Mouse (Mus musculus) forebrain, embryonic 16.5 days (tissue): ENCODE data around the gene Skap1. TPM values are rescaled to one million over a fixed set of nuclear protein-coding genes. Genes with fewer than 3 reads are reported as not detected.

Experiments used
- ATAC-seq: fragments of 200-750 bp; cut with Nextera tagmentation; 2 replicates; pipeline ENCODE4 v1.8.0; 2017; ENCODE audit warnings: mild to moderate bottlenecking, moderate library complexity
- H3K27ac ChIP-seq: fragments of 300-500 bp; sonication (generic); 2 replicates; pipeline ENCODE4 v1.5.1; 2014; ENCODE audit warnings: low read length, control low read depth
- H3K27me3 ChIP-seq: fragments of 300-500 bp; sonication (generic); replicated peaks from 2 replicates; pipeline ENCODE4 v1.6.1; 2014; ENCODE audit warnings: low read length; ENCODE audit not compliant: control insufficient read depth, insufficient read depth
- H3K36me3 ChIP-seq: fragments of 300-500 bp; sonication (generic); 2 replicates; pipeline ENCODE4 v1.6.1; 2014; ENCODE audit not compliant: control insufficient read depth, insufficient read depth
- H3K4me1 ChIP-seq: fragments of 300-500 bp; sonication (generic); replicated peaks from 2 replicates; pipeline ENCODE4 v1.6.1; 2014; ENCODE audit warnings: low read length; ENCODE audit not compliant: control insufficient read depth, insufficient read depth
- H3K4me2 ChIP-seq: fragments of 300-500 bp; sonication (generic); 2 replicates; pipeline ENCODE4 v1.6.1; 2014; ENCODE audit warnings: mild to moderate bottlenecking, low read length, control low read depth
- H3K4me3 ChIP-seq: fragments of 300-500 bp; sonication (generic); replicated peaks from 2 replicates; pipeline ENCODE4 v1.5.1; 2014; ENCODE audit warnings: mild to moderate bottlenecking, low read length, control low read depth
- H3K9ac ChIP-seq: fragments of 300-500 bp; sonication (generic); replicated peaks from 2 replicates; pipeline ENCODE4 v1.6.1; 2014; ENCODE audit warnings: low read depth, low read length, control low read depth
- H3K9me3 ChIP-seq: fragments of 300-500 bp; sonication (generic); 2 replicates; pipeline ENCODE4 v1.6.1; 2016; ENCODE audit warnings: low read length; ENCODE audit not compliant: control insufficient read depth
- WGBS: fragments of 180-500 bp; shearing (Covaris S2); extraction: QIAGEN DNeasy Blood & Tissue Kit; methylation state at CpG from one replicate; pipeline ENCODE4 v1.1.7; 2014; 5-methylcytosine and 5-hydroxymethylcytosine counted together
- polyA plus RNA-seq: library from polyadenylated mRNA; unstranded; fragments of >200 nt; fragmentation: Nextera tagmentation; extraction: Ambion mirVana; gene quantifications from 2 replicates; pipeline ENCODE4 v1.2.1, GENCODE M21; 2015

The Skap1 gene
- polyA plus RNA-seq, 1 experiment from 2014 or later, result 3.4 TPM

DNA sequence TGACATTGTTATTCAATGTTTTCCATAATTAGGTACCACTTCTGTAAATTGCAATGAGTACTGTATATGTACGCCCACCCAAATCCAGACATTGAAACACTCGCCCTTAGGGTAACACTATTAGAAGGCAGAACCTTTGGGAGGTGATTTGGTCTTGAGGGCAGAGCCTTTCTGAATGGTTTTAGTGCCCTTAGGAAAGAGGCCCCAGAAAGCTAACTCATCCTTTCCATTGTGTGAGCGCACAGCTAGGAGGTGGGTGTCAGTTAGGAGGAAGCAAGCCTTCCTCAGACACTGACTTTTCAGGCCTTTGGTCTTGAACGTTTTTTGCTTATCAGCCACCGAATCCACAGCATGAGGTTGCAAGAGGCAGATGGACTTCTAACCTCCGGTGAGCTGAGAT is 29.5 kb upstream of the Skap1 start:
- H3K4me2 ChIP-seq, result no peak overlapping the region
- H3K27me3 ChIP-seq, result no peaks in the 10 kb centered on the region; the same call in 1 of the 2 replicates
- peaks cover 3% of the 10 kb centered on the region for H3K4me1 ChIP-seq
- H3K9me3 ChIP-seq, result no peaks in the 10 kb centered on the region
- ATAC-seq, result no peak
- no peak overlapping the region for H3K9ac ChIP-seq
- no peak overlapping the region for H3K27ac ChIP-seq
- H3K36me3 ChIP-seq, result no peaks in the 10 kb centered on the region
- WGBS, result 82% methylated on average over 6 of the region's 6 CpGs
- H3K4me3 ChIP-seq, result no peak overlapping the region

DNA sequence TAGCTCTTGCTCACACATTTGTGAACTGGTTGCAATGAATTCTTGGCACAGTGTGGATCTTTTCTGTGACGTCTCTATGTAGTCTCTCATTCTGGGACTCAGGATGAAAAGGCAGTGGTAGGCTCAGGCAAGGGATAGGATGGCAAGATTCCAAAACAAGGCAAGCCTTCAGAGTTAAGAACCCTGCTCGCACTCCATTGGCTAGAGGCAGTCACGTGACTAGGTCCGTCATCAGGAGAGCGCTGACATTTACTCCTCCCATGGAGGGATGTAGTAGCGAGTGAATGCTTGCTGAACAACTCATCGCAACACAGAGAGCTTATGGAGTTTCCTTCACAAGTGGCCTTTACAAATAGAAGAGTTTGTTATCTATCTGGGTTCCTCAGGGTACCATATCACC is 27.9 kb upstream of the Skap1 start:
- no peak overlapping the region for H3K4me2 ChIP-seq
- no peaks in the 10 kb centered on the region; the same call in 1 of the 2 replicates for H3K27me3 ChIP-seq
- 38% methylated on average over 7 of the region's 7 CpGs for WGBS
- ATAC-seq, result no peak; the same call in 1 of the 2 replicates
- H3K36me3 ChIP-seq, result no peaks in the 10 kb centered on the region
- no peak overlapping the region for H3K4me3 ChIP-seq
- H3K27ac ChIP-seq, result no peak overlapping the region
- H3K9me3 ChIP-seq, result no peaks in the 10 kb centered on the region
- H3K4me1 ChIP-seq, result peaks cover 3% of the 10 kb centered on the region
- H3K9ac ChIP-seq, result no peak overlapping the region

DNA sequence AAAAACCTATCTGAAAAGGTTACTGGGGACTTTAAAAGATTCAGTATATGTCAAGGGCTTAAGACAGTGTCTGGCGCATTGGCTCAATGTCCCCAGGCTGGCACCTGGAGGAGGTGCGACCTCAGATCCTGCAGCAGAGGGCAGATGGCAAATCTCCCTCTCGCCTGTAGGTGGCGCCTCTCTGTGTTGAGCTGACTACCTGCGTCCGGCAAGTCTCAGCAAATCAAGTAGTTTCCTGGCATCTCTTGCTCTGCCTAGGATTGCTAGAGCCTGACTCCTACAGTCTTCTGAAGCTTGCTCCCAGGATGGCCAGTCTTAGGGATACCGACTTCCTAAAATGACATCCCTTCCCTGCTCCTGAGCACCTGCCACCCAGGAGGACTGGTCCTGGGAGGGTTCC is 25.6 kb upstream of the Skap1 start:
- ATAC-seq, result no peak
- peaks cover 3% of the 10 kb centered on the region for H3K4me1 ChIP-seq
- H3K9ac ChIP-seq, result no peak overlapping the region
- H3K9me3 ChIP-seq, result no peaks in the 10 kb centered on the region
- H3K27ac ChIP-seq, result no peak overlapping the region
- no peaks in the 10 kb centered on the region for H3K36me3 ChIP-seq
- H3K4me3 ChIP-seq, result no peak overlapping the region
- H3K4me2 ChIP-seq, result no peak overlapping the region
- no peaks in the 10 kb centered on the region; the same call in 1 of the 2 replicates for H3K27me3 ChIP-seq
- 8% methylated on average over 7 of the region's 7 CpGs for WGBS

DNA sequence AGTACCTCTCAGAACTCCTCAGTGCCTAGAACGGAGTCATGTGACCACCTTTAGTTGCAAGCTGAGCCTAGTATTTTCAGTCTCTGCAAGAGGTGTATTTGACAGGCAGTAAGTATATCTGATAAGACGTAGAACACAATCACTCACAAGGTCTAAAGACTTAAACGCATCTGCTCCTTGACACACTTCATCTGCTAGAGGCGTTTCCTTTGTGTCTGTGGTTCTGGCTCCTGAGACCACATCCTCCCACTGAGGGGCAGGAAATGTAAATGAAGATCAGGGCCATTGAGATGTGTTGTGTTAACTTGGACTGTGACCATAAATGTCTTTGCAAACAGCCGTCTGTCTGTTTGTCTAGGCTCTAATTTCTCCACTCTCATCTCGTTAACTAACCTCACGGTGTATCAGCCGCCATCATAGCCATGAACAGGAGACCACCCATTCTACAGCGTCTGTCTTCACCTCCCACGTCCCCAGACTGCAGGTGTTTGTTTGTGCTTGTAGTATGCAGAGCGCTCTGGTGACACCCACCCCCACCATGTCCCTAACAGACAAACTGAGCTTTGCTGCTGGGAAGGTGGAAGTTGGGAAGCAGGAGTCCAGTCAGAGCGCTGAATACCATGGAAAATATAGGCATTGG is 22.7 kb upstream of the Skap1 start:
- H3K4me3 ChIP-seq, result no peak overlapping the region
- no peak for ATAC-seq
- H3K4me2 ChIP-seq, result no peak overlapping the region
- H3K9ac ChIP-seq, result no peak overlapping the region
- no peaks in the 10 kb centered on the region; the same call in 1 of the 2 replicates for H3K27me3 ChIP-seq
- no peaks in the 10 kb centered on the region for H3K36me3 ChIP-seq
- WGBS, result 45% methylated on average over 12 of the region's 12 CpGs
- peaks cover 3% of the 10 kb centered on the region for H3K4me1 ChIP-seq
- H3K9me3 ChIP-seq, result no peaks in the 10 kb centered on the region
- H3K27ac ChIP-seq, result no peak overlapping the region

- H3K36me3 ChIP-seq, result no peaks in the 10 kb centered on the region
- 87% methylated on average over 5 of the region's 5 CpGs for WGBS
Measured at GRCm38 (mm10) chr11:96442468-96442867, 21.9 kb upstream of the Skap1 start.

DNA sequence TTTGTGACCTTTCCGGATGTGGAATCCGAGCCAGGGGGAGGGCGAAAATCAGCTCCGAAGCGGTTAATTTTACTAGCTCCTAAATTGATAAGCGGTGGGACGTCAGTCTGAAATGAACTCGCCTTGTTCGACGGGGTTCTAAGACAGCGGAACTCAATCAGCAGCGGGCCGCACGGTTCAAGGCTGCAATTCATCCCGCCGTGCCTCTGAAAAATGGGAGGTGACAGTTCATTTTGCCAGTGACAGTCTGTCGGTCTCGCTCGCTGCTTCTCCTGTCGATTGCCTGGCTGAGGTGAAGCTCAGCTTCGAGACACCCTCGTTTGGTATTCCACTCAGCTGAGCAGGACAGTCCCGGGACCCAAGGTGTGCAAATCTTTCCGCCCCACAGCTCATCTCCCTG is 16.5 kb upstream of the Skap1 start:
- Histone ChIP-seq H3K4me2 (no peak overlapping the region), H3K36me3 (no peaks in the 10 kb centered on the region), H3K9ac (no peak overlapping the region), H3K4me3 (no peak overlapping the region), H3K9me3 (no peaks in the 10 kb centered on the region), H3K27ac (no peak overlapping the region), H3K4me1 (no peaks in the 10 kb centered on the region), H3K27me3 (no peaks in the 10 kb centered on the region)
- no peak for ATAC-seq
- WGBS, result 65% methylated on average over 24 of the region's 24 CpGs

More at GRCm38 (mm10) chr11:96442468-96442867, 21.9 kb upstream of the Skap1 start:
- H3K4me3 ChIP-seq, result no peak overlapping the region
- no peak for ATAC-seq
- no peaks in the 10 kb centered on the region; the same call in 1 of the 2 replicates for H3K27me3 ChIP-seq
- no peaks in the 10 kb centered on the region for H3K9me3 ChIP-seq
- no peak overlapping the region for H3K9ac ChIP-seq
- H3K4me1 ChIP-seq, result peaks cover 3% of the 10 kb centered on the region
- H3K4me2 ChIP-seq, result no peak overlapping the region
- no peak overlapping the region for H3K27ac ChIP-seq

DNA sequence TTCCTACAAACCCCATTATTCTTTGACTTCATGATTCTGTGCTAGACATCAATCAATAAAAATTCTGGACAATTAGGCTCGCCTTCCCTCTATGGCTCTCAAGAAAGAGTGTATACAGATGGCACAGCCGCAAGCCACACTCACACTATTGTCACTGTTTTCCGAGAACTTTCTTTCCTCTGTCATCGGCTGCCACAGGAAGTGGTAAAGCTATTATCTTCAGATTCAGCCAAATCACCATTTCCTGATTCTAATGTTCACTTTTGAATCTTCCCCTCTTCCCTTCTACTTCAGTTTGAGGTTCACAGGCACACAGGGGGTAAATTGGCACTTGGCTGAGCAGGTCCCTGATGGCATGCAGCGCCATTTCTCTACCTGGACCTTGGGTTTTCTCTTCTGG is 9.3 kb upstream of the Skap1 start:
- no peak for ATAC-seq
- H3K4me2 ChIP-seq, result no peak overlapping the region
- no peak overlapping the region for H3K4me3 ChIP-seq
- peaks cover 6% of the 10 kb centered on the region for H3K4me1 ChIP-seq
- H3K9ac ChIP-seq, result no peak overlapping the region
- H3K27ac ChIP-seq, result no peak overlapping the region
- no peaks in the 10 kb centered on the region for H3K27me3 ChIP-seq
- no peaks in the 10 kb centered on the region for H3K9me3 ChIP-seq
- no peaks in the 10 kb centered on the region for H3K36me3 ChIP-seq
- 86% methylated on average over 5 of the region's 5 CpGs for WGBS

DNA sequence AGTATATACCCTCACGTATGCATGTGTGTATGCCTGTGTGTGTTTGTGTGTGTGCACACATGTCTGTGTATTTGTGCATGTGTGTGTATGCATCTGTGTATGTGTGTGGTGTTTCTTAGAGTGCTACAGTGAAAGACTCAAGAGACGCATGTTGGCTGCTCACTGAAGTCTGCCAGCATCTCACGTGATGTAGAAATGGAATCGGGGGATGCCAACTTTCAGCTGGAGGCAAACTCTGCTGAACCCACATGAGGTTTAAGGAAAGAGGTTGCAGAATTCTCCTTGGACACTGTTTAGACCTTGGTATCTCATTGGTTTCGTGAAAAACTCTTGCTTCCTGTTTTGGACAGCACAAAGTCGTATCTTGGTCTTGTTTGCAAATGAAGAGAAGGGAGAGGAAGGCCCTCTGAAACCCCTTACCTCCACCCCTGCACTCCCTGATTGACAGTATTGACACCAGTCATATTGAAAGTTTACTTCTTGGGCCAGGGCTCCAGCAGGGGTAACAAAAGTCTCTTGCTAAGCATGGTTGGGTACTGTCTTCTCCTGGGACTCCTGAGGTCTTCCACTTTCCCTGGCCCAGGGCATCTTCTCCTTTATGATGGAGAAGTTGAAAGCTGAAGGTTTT is 8.6 kb upstream of the Skap1 start:
- Histone ChIP-seq H3K9ac (no peak overlapping the region), H3K4me1 (peaks cover 6% of the 10 kb centered on the region), H3K4me3 (no peak overlapping the region), H3K4me2 (no peak overlapping the region), H3K27ac (no peak overlapping the region; the same call in 1 of the 2 replicates), H3K9me3 (no peaks in the 10 kb centered on the region), H3K36me3 (no peaks in the 10 kb centered on the region), H3K27me3 (no peaks in the 10 kb centered on the region)
- ATAC-seq, result no peak
- WGBS, result 85% methylated on average over 6 of the region's 6 CpGs

DNA sequence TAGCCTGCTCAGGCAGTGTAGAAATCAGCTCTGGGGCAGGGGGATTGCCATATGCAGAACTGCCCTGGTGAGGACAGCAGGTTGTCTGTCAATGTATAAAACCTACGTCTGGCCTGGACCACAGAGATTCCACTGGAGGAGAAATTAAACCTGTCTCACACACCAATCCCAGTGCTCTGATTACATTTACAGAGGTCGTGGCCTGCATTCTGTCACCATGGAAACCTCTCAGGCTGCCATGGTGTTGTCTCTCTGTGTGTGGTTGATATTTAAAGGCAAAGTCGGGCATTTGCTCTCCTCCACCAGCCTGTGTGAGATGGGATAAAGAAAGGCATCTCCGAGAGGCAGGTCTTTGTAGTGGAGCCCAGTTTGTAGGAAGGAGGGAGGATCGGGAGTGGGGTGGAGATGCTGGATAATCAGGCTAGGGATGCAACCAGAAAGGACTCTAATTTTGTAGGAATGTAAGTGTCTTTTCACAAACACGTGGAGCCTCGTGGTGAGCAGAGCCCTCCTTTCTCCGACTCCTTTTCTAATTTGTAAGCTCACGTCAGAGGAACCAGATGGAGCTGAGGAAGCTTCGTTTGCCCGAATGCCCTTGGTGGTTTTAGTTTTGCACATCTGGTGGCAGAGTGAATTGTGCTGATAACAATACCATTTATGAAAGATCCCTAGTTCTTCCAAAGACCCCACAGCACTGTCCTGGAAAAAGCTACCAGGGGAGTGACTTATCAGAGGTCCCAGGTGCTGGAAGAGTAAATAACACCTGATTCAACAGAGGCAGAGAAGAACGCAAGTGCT is 7.7 kb upstream of the Skap1 start:
- WGBS, result 18% methylated on average over 12 of the region's 12 CpGs

More for the DNA sequence above, 7.7 kb upstream of the Skap1 start:
- Histone ChIP-seq H3K9me3 (no peaks in the 10 kb centered on the region), H3K9ac (no peak overlapping the region), H3K27ac (peak overlapping the region; percentile 62; the same call in 1 of the 2 replicates), H3K27me3 (no peaks in the 10 kb centered on the region), H3K36me3 (no peaks in the 10 kb centered on the region), H3K4me1 (peaks cover 7% of the 10 kb centered on the region), H3K4me2 (no peak overlapping the region), H3K4me3 (no peak overlapping the region)
- peak; percentile 77; the same call in 1 of the 2 replicates for ATAC-seq
